Mouse (Mus musculus) brain, embryonic 14.5 days (tissue): ENCODE measurements around the gene Polk.

Experiments used
- CTCF ChIP-seq: fragments of 200-500 bp; IDR thresholded peaks from 2 replicates; pipeline ENCODE4 v1.5.1; 2012; ENCODE audit warnings: inconsistent platforms, mild to moderate bottlenecking, moderate library complexity, borderline replicate concordance; ENCODE audit not compliant: insufficient read depth, insufficient read length; ENCODE audit errors: extremely low read depth
- POLR2A ChIP-seq: fragments of 200-500 bp; IDR thresholded peaks from 2 replicates; pipeline ENCODE4 v1.6.1; 2012; ENCODE audit warnings: mild to moderate bottlenecking, inconsistent platforms, borderline replicate concordance; ENCODE audit not compliant: poor library complexity, insufficient read depth, insufficient read length, severe bottlenecking; ENCODE audit errors: extremely low read depth

DNA sequence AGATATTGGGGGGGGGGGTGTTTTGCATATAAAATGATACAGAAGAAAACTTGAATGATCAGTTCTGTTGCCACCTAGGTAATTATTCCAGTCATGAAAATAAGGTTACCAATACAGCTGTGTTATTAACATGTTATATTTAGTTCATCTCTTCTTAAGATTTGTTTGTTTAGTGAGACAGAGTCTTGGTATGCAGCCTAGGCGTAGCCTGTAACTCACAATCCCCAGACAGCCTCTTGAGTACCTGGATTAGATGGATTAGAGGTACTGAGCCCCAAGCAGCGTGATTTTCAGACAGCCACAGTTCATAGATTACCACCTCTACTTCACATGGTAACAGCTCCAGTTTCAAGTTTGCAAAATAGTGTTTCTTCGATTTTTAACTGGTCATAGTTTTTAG lies 4.3 kb downstream of the Polk start:
- no peak for TF ChIP-seq CTCF
- TF ChIP-seq POLR2A = no peak
